Mouse (Mus musculus) cerebellum, postnatal 36 days (tissue): Measurements from ENCODE around the gene Gm10053.
"Not testable (repeated sequence)": the region's sequence is repeated elsewhere in the genome, so short reads cannot be mapped to it uniquely, and the experiment has no call there.

Experiments
- DNase-seq, 2 experiments: peaks; one replicate each; pipeline ENCODE4 v3.0.0; 2021 to 2022; ENCODE audit warnings: mixed read lengths in 2 of 2

Gene Gm10053

GRCm38 (mm10) chr19:24875129-24875870, at the start of gene Gm10053:
TSS of gene Gm10053 (plus strand) at chr19:24875686.
- not testable (repeated sequence) for DNase-seq

- no peak for DNase-seq
Measured at GRCm38 (mm10) chr19:24842080-24842479, 33.4 kb upstream of the Gm10053 start.

GRCm38 (mm10) chr19:24845007-24845546, 30.4 kb upstream of the Gm10053 start:
- DNase-seq, result no peak

- no peak for DNase-seq
Measured at GRCm38 (mm10) chr19:24848345-24848744, 27.1 kb upstream of the Gm10053 start.

- no peak for DNase-seq
Measured at GRCm38 (mm10) chr19:24848844-24849243, 26.6 kb upstream of the Gm10053 start.

GRCm38 (mm10) chr19:24851456-24852315, 23.8 kb upstream of the Gm10053 start:
- DNase-seq, result no peak

GRCm38 (mm10) chr19:24861276-24861611, 14.2 kb upstream of the Gm10053 start:
- no peak for DNase-seq

- DNase-seq, result no peak
Measured at GRCm38 (mm10) chr19:24861612-24862451, 13.7 kb upstream of the Gm10053 start, which contains the start of gene Pgm5. TSS of gene Pgm5 (minus strand) at chr19:24861855.

GRCm38 (mm10) chr19:24865436-24865835, 10.1 kb upstream of the Gm10053 start:
- no peak for DNase-seq

GRCm38 (mm10) chr19:24871037-24871635, 4.3 kb upstream of the Gm10053 start:
- peak; percentile 56 to 64 for DNase-seq

GRCm38 (mm10) chr19:24873873-24874272, 1.6 kb upstream of the Gm10053 start:
- DNase-seq, result no peak

- DNase-seq, result no peak
Measured at GRCm38 (mm10) chr19:24881237-24881636, 5.8 kb downstream of the Gm10053 start.

GRCm38 (mm10) chr19:24885504-24885903, 10.0 kb downstream of the Gm10053 start:
- DNase-seq, result peak; percentile 31 to 58

- no peak for DNase-seq
Measured at GRCm38 (mm10) chr19:24886888-24887287, 11.4 kb downstream of the Gm10053 start.

GRCm38 (mm10) chr19:24896536-24896935, 21.1 kb downstream of the Gm10053 start:
- DNase-seq, result no peak

GRCm38 (mm10) chr19:24897006-24897895, 21.8 kb downstream of the Gm10053 start:
- DNase-seq, result no peak

- DNase-seq, result no peak
Measured at GRCm38 (mm10) chr19:24897896-24898736, 22.6 kb downstream of the Gm10053 start.

GRCm38 (mm10) chr19:24898737-24899577, 23.5 kb downstream of the Gm10053 start:
- DNase-seq, result peak in 1 of 2 experiments; percentile 6
